Mouse (Mus musculus) hematopoietic stem cell, adult 5-6 weeks (primary cell): ENCODE results near the gene Prelp. TPM values are rescaled to one million over a fixed set of nuclear protein-coding genes. Genes with fewer than 3 reads are reported as not detected.

ENCODE experiments used
- ATAC-seq, 2 experiments: fragments of 125-278 bp in 1 of 2; replicated peaks in 1 of 2; 2 replicates each; pipeline ENCODE4 v1.8.0; 2016 to 2017; ENCODE audit warnings: inconsistent platforms in 2 of 2, mild to moderate bottlenecking in 2 of 2, moderate number of reproducible peaks in 2 of 2, low read depth in 1 of 2, moderate TSS enrichment in 1 of 2; ENCODE audit not compliant: low FRiP score in 2 of 2, poor library complexity in 2 of 2, severe bottlenecking in 2 of 2, insufficient read depth in 1 of 2, low TSS enrichment in 1 of 2
- total RNA-seq: library from RNA; stranded (forward); fragments of 172-1452, 232-1000 nt; gene quantifications from 2 replicates; pipeline ENCODE4 v1.2.3, GENCODE M21; 2017

Gene Prelp
- total RNA-seq, 1 experiment from 2014 or later = not detected

DNA sequence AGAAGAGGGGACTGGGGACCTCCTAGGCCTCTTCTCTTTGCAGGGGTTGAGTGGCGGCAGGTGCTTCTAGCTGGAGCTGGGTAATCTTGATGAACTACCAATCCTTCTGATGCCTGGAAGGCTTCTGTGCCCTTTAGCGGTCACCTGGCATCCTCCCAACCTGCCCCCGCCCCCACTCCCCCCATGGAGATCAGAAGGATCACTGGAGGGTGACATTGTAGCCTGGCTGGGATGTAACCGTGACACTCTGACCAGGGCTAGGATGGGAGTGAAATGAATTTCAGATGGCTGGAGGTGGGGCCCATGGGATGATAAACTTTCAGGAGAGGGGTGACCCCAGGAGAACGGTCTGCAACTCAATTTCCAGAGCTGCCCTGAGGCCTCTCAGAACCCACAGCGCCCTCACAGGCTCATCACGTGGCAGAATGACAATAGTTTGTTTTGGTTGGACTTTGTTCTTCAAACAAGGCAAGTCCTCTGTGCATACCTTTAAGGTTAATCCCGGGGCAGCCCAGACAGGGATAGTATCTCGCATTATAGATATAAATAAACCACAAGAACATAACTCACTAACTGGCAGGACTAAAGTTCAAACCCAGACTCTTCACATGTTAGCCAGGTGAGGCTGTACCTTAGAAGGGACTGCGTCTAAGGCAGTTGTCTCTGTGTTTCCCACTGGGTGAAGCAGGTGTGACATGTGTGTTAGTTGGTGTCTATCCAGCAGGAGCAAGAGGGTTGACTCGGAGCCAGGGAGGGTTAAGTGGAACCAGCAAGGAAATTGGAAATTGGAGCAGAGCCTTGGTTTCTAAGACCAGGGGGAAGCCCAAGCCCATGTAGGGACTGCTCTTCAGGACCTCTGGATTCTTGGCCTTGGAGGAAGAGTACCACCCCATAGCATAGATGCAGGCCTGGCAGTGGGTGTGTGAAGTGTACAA, 38.7 kb downstream of the Prelp start:
- no peak for ATAC-seq

DNA sequence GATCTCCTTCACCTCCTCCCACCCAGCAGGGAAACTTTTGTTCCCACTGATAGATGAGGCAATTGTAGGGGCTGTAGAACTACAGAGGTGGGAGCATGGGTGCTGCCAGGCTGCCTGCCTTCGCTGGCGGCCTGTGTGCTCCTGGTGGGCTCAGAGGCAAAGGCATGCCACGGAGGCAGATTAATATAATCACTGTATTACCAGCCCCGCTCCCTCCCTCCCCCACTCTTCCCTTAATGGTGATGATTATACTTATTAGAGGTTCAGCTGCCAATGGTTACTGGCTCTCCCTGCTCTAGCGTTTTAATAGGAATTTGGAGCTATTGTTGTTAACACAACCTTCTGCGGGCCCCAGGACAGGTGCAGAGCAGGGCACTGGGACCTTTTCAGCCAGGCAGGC, 39.4 kb downstream of the Prelp start:
- no peak for ATAC-seq

DNA sequence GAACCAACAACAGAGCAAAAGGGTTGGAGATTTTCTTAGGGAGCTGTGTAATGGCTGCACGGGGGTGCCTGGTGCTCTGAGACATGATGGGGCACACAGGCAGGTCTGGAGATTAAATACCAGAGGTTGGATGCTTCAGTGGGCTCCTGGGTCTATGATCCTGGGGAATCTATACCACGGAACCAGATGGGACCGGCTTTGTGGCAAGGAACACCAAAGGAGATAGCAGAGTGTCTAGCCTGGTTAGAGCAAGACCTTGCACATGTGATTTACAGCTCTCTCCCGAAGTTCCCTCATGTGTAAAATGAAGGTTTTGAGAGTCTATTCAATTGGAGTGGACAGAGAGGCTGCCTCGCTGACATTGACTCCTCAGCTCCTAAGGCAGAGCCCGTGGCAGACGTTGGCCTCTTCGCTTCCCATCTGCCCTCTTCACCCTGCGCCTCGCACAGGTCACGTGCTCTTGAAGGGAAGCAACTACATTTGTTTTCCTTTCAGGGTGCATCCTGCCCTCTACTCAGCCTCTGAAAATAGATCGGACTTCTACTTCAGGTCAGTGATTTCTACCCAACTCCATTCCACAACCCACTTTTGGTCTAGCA, 42.3 kb downstream of the Prelp start:
- ATAC-seq = peak in 1 of 2 experiments; percentile 32; a peak in 1 of 4 replicates

DNA sequence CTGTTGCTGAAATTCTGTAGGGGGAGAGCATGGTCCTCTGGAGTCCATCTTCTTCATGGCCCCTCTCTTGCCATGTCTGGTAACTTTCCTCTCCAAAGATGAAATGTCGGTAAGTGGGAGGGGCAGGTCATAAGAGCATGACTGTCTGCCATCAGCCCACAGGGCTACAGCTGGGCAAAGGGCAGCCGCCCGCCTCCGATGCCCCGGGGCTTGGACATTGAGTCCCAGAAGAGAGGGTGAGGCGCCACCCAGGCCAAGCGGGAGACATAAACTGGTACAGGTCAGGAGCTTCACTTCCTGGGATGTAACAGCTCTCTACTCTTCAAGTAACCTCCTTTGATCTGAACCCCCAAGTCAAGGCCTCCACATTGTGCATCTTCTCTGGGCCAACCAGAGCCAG, 44.3 kb downstream of the Prelp start:
- no peak for ATAC-seq

DNA sequence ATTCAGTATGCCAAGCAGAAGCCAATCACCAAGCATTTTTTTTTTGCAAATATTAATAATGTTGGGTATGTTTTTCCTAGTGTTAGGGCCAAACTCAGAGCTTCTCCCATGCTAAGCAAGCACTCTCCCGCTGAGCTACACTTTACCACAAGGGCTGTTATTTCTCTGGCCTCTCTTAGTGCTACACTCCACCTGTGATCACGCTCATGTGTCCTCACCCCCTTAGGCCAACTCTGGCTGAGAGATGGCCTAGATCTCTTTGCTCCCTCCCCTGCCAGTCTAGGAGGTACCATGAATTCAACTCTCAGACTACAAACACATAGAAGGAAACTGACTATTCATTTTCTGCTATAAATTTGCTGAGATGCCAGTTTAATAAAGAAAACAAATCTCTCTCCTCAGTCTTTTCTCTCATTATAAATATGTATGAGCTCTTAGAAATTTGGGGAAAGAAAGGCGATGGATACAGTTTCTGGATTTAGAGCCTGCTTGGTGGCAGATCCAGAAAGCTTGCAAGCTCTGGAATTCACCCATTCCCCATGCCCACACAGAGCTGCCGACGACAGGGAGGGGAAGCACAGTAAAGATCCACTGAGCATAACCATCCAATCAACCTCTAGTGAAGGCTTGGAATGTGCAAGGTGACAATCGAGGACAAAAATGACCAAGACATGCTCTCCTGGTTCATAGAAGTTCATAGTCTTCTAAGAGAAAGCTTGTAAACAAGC, 48.0 kb downstream of the Prelp start:
- ATAC-seq = no peak

DNA sequence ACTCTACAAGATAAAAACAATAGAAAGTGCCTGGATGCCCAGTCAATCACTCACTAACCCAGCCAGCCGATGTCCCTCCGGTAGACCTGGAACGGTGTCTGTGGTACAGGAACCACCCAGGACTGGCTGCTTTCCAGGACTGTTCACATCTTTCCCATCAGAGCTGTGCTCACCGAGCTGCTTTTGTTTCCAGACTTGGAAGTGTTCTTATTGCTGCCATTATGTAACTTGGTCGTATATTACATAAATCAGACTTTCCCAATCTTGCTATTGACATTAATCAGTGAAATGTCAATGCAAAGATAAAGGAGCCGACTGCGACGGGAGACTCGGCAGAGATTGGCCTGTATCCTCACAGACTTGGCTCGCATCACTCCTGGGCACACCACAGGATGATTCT, 50.0 kb downstream of the Prelp start:
- ATAC-seq = no peak

DNA sequence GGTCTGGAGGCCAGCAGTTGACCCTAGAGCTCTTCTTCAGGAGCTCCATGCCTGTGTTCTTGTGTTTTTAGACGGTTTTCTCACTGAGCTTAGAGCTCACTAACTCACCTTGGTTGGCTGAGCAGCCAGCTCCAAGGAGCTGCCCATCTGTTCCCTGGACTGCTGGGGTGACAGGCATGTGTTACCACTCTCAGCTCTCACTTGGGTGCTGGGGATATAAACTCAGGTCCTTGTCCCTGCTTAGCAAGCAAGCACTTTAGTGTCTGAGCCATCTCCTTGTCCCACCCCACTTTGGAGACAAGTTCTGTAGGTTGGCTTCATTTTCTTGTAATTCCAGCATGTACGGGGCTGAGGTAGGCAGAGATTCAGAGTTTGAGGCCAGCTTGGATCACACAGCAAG, 52.0 kb downstream of the Prelp start:
- ATAC-seq = no peak

DNA sequence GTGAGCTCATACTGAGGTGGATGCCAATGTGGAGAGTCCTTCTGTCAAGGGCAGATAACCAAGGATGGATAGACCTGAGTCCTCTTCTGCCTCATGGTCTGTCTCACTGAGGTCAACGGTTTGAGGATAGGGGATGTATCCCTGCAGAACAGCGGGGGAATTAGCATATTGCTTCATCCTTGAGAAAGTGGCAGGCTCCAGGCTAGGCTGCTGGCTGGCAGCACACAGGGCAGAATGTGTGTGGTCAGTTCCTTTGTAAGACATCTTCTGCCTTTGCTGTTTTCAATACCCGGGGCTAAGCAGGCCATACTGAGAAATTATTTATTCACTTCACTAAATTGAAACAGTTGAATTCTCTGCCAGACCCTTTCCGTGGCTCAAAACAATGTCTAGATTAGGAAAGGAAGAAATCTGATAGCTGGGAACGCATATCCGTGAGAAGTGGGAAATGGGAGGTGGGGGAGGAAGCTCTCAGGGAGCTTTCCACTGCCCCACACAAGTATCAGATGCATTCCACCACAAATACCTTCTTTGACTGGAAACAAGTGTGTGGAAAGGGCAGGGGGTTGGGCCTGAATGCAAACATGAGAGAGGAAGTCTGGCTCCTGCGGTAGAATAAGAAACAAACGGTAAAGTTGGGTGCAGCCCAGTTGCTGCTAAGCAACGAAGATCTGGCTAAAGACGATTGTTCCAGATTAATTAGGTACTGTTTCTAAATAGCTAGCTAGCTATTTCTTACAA, 57.8 kb downstream of the Prelp start:
- peak; percentile 74 to 89 for ATAC-seq

DNA sequence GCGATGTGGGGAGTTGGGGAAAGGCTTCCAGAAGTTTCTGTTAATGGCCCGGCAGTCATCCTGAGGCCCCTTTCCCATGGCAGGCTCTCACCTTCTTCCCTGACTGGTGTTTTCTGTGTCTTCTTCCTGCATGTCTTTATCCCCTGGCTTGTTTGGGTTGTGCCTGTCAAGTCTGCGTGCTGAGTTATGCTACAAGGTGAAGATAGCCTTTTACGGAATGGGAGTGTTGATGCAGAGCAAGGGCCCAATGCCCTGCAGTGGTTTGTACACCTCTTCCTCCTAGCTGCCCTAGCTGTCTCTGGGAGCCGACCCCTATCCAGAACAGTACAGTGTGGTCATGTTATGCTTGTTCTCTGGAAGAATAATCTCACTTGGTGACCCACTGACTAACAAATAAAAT, 60.2 kb downstream of the Prelp start:
- no peak for ATAC-seq

Other genes starting within 250 kb of the Prelp start
- gene Lax1, start 231.3 kb downstream of the Prelp start, total RNA-seq = 45.8 and 50.6 TPM in 2 replicates
- 82.1 and 116 TPM in 2 replicates for gene Atp2b4, start 120.4 kb downstream of the Prelp start, total RNA-seq
- gene Optc, start 13.4 kb downstream of the Prelp start, total RNA-seq = 1.1 TPM in 1 of 2 replicates, not detected in the other
- gene Fmod, start 115.8 kb upstream of the Prelp start, total RNA-seq = not detected in 2 replicates
- 141 and 174 TPM in 2 replicates for gene Btg2, start 157.7 kb upstream of the Prelp start, total RNA-seq
- gene Chit1, start 189.8 kb upstream of the Prelp start, total RNA-seq = 0.25 TPM in 1 of 2 replicates, not detected in the other